Mouse (Mus musculus): ENCODE results near the gene Hist1h2an. TPM values are rescaled to one million over a fixed set of nuclear protein-coding genes. Genes with fewer than 3 reads are reported as not detected.

The Hist1h2an gene
- total RNA-seq, 2 experiments from 2014 or later: 1.1 TPM; not detected in 1

- no peak for DNase-seq (ENCODE audit: low spot score in 2 of 2)
- intact Hi-C loops (cut with DNase I): loop anchor here (2.0 to 10.0 kb wide), 3 partner anchors 31 to 1833 kb away; partner anchors contain the start of genes Hist1h2ai, Hist1h2bl, Hist1h3h and Hist1h3i
These were observed 35.2 kb downstream of the Hist1h2an start for GRCm38 (mm10) chr13:21751827-21752226.

- DNase-seq (ENCODE audit: low spot score in 2 of 2): no peak
- intact Hi-C loops (cut with DNase I): loop anchor here (2.0 to 10.0 kb wide), 2 partner anchors 35 to 1833 kb away; partner anchors contain the start of genes Hist1h2ai, Hist1h2bl, Hist1h3h and Hist1h4d
These were observed 35.6 kb downstream of the Hist1h2an start for GRCm38 (mm10) chr13:21751417-21751816.

- peak; percentile 94 to 96 for DNase-seq (ENCODE audit: low spot score in 2 of 2)
- intact Hi-C loops (cut with DNase I): loop anchor here (1.0 to 10.0 kb wide), 3 partner anchors 16 to 1834 kb away; partner anchors contain the start of genes Hist1h2ai, Hist1h2bl, Hist1h3h and Hist1h4d
These were observed 36.6 kb downstream of the Hist1h2an start, which contains the start of gene Hist1h4k for GRCm38 (mm10) chr13:21750159-21751017. Gene Hist1h4k, minus strand, starts transcription at chr13:21750505.

- no peak for DNase-seq (ENCODE audit: low spot score in 2 of 2)
- intact Hi-C loops (cut with DNase I): loop anchor here (1.0 to 10.0 kb wide), 3 partner anchors 15 to 1835 kb away; partner anchors contain the start of genes Hist1h2ai, Hist1h2bl, Hist1h3h and Hist1h4d
These were observed 37.4 kb downstream of the Hist1h2an start for GRCm38 (mm10) chr13:21749387-21750158.

- no peak for DNase-seq (ENCODE audit: low spot score in 2 of 2)
- intact Hi-C loops (cut with DNase I): no loop called here
These were observed 42.0 kb downstream of the Hist1h2an start for GRCm38 (mm10) chr13:21745006-21745405.

Small RNAs within 50 kb of the gene (microRNA-seq; reads per million reads assigned to microRNA genes)
- gene Gm19658 (0 reads per million in 2 experiments), gene Gm44346 (0 reads per million in 2 experiments), gene Gm44454 (0 reads per million in 2 experiments), gene Gm44466 (0 reads per million in 2 experiments)

Other genes with a start within 250 kb of the Hist1h2an start
- not detected for gene Olfr1366, start 244.4 kb downstream of the Hist1h2an start, total RNA-seq (2021)
- gene Olfr1535, start 227.3 kb downstream of the Hist1h2an start, total RNA-seq (2021): not detected
- not detected for gene Olfr1364, start 205.5 kb downstream of the Hist1h2an start, total RNA-seq (2021)
- gene Olfr1362, start 173.2 kb downstream of the Hist1h2an start, total RNA-seq (2021): not detected
- gene Olfr11, start 144.7 kb downstream of the Hist1h2an start, total RNA-seq (2021): not detected
- not detected for gene Olfr1361, start 123.8 kb downstream of the Hist1h2an start, total RNA-seq (2021)
- gene Olfr1360, start 109.8 kb downstream of the Hist1h2an start, total RNA-seq (2021): not detected
- not detected for gene Olfr1359, start 89.1 kb downstream of the Hist1h2an start, total RNA-seq (2021)
- gene Hist1h2bl, start 71.1 kb downstream of the Hist1h2an start, total RNA-seq (2021): 10 to 100 TPM; 31.3 to 46.4 TPM
- gene Hist1h2ai, start 70.8 kb downstream of the Hist1h2an start, total RNA-seq (2021): 10 to 100 TPM; 19.5 to 32.4 TPM
- gene Hist1h3h, start 69.6 kb downstream of the Hist1h2an start, total RNA-seq (2021): 10 to 100 TPM; 58.0 to 64.8 TPM
- gene Hist1h2bm, start 65.2 kb downstream of the Hist1h2an start, total RNA-seq (2021): 1 to 10 TPM; 3.8 to 4.5 TPM
- gene Hist1h4j, start 52.2 kb downstream of the Hist1h2an start, total RNA-seq (2021): 10 to 100 TPM; 18.4 to 22.2 TPM
- 100 to 1,000 TPM; 333 to 391 TPM for gene Hist1h4k, start 36.7 kb downstream of the Hist1h2an start, total RNA-seq (2021)
- 10 to 100 TPM; 13.8 TPM for gene Hist1h2ak, start 33.4 kb downstream of the Hist1h2an start, total RNA-seq (2021)
- 1 to 10 TPM; 3.9 to 8.2 TPM for gene Hist1h2bn, start 33.1 kb downstream of the Hist1h2an start, total RNA-seq (2021)
- 10 to 100 TPM in 1 of 2 experiments, 1 to 10 TPM in 1; 5.3 to 10.6 TPM for gene Hist1h1b, start 6.6 kb downstream of the Hist1h2an start, total RNA-seq (2021)
- 10 to 100 TPM; 61.5 to 78.2 TPM for gene Hist1h3i, start 3.8 kb downstream of the Hist1h2an start, total RNA-seq (2021)
- 10 to 100 TPM in 1 of 2 experiments, 1 to 10 TPM in 1; 5.8 to 12.1 TPM for gene Hist1h2bp, start 243 bp upstream of the Hist1h2an start, total RNA-seq (2021)
- gene Hist1h2bq, start 23.0 kb upstream of the Hist1h2an start, total RNA-seq (2021): 10 to 100 TPM; 44.4 to 48.2 TPM
- gene Hist1h2ao, start 23.2 kb upstream of the Hist1h2an start, total RNA-seq (2021): 10 to 100 TPM in 1 of 2 experiments, 1 to 10 TPM in 1; 5.4 to 34.0 TPM
- 100 to 1,000 TPM; 222 to 263 TPM for gene Hist1h4m, start 24.5 kb upstream of the Hist1h2an start, total RNA-seq (2021)
- gene Hist1h4n, start 45.0 kb upstream of the Hist1h2an start, total RNA-seq (2021): 10 to 100 TPM; 23.9 to 43.9 TPM
- gene Hist1h2ap, start 46.3 kb upstream of the Hist1h2an start, total RNA-seq (2021): 10 to 100 TPM in 1 of 2 experiments, not detected in 1; 23.4 TPM
- gene Hist1h2br, start 46.5 kb upstream of the Hist1h2an start, total RNA-seq (2021): 10 to 100 TPM; 44.1 to 47.5 TPM
- gene Zfp184, start 157.9 kb upstream of the Hist1h2an start, total RNA-seq (2021): 1 to 10 TPM; 2.6 to 3.3 TPM
- not detected for gene Pom121l2, start 194.0 kb upstream of the Hist1h2an start, total RNA-seq (2021)
- under 1 TPM; 0.25 to 0.39 TPM for gene Prss16, start 222.5 kb upstream of the Hist1h2an start, total RNA-seq (2021)
- gene Hist1h2ah, start 248.3 kb upstream of the Hist1h2an start, total RNA-seq (2021): 10 to 100 TPM; 28.7 to 29.1 TPM
- 10 to 100 TPM; 10.0 to 11.6 TPM for gene Hist1h2bk, start 248.7 kb upstream of the Hist1h2an start, total RNA-seq (2021)